Mouse (Mus musculus) ES-E14 (cell line): ENCODE results near the gene F2. TPM values are rescaled to one million over a fixed set of nuclear protein-coding genes. Genes with fewer than 3 reads are reported as not detected.

Experiments used
- DNase-seq: peaks from one replicate; pipeline ENCODE4 v3.0.0-alpha.2; 2013; ENCODE audit warnings: low read depth, low spot score
- H3K27ac ChIP-seq: 2 replicates; pipeline ENCODE4 v1.5.1; 2012; ENCODE audit warnings: low read depth, mild to moderate bottlenecking, low read length, moderate library complexity, mixed read lengths; ENCODE audit not compliant: poor library complexity, insufficient read depth, severe bottlenecking
- H3K36me3 ChIP-seq: 2 replicates; pipeline ENCODE4 v1.6.1; 2012; ENCODE audit warnings: mild to moderate bottlenecking, low read length, moderate library complexity, mixed read lengths; ENCODE audit not compliant: control insufficient read depth, poor library complexity, insufficient read depth, severe bottlenecking
- H3K4me1 ChIP-seq, 2 experiments: fragments of 150-350 bp in 1 of 2; sonication (generic) in 1 of 2; 2 replicates each; pipeline ENCODE4 v1.6.1; 2012; ENCODE audit warnings: low read length in 2 of 2, mild to moderate bottlenecking in 1 of 2, mixed read lengths in 1 of 2; ENCODE audit not compliant: control insufficient read depth in 2 of 2, insufficient read depth in 2 of 2, poor library complexity in 1 of 2
- H3K4me3 ChIP-seq, 2 experiments: fragments of 150-350 bp in 1 of 2; sonication (generic) in 1 of 2; 2 replicates each; pipeline ENCODE4 v1.5.1; 2012; ENCODE audit warnings: low read length in 2 of 2, low read depth in 1 of 2, mild to moderate bottlenecking in 1 of 2, mixed read lengths in 1 of 2; ENCODE audit not compliant: insufficient read depth in 1 of 2, poor library complexity in 1 of 2, severe bottlenecking in 1 of 2
- H3K9ac ChIP-seq: 2 replicates; pipeline ENCODE4 v1.6.1; 2012; ENCODE audit warnings: low read depth, mild to moderate bottlenecking, low read length, mixed read lengths; ENCODE audit not compliant: poor library complexity, insufficient read depth, severe bottlenecking
- H3K9me3 ChIP-seq: fragments of 150-350 bp; sonication (generic); 2 replicates; pipeline ENCODE4 v1.6.1; 2012; ENCODE audit warnings: low read depth, mild to moderate bottlenecking, low read length; ENCODE audit not compliant: control insufficient read depth, insufficient read depth
- CHD2 ChIP-seq: IDR thresholded peaks from 2 replicates; pipeline ENCODE4 v1.6.1; 2014; ENCODE audit warnings: mild to moderate bottlenecking, low read depth, low read length, inconsistent platforms
- HCFC1 ChIP-seq: IDR thresholded peaks from 2 replicates; pipeline ENCODE4 v1.6.1; 2012; ENCODE audit warnings: low read length, inconsistent platforms, borderline replicate concordance; ENCODE audit not compliant: insufficient read depth
- MAFK ChIP-seq: IDR thresholded peaks from 2 replicates; pipeline ENCODE4 v1.6.1; 2014; ENCODE audit warnings: mild to moderate bottlenecking, low read depth, low read length, inconsistent platforms; ENCODE audit not compliant: insufficient read depth
- ZC3H11A ChIP-seq: IDR thresholded peaks from 2 replicates; pipeline ENCODE4 v1.6.1; 2012; ENCODE audit warnings: low read depth, mild to moderate bottlenecking, inconsistent platforms, low read length, borderline replicate concordance
- ZNF384 ChIP-seq: IDR thresholded peaks from 2 replicates; pipeline ENCODE4 v1.6.1; 2012; ENCODE audit warnings: low read depth, low read length, inconsistent platforms
- in situ Hi-C, 2 experiments: fragments of 600-800 bp; cut with MboI; formaldehyde crosslinking; loops; one replicate each; pipeline ENCODE4 v1.15.1; 2025; ENCODE audit warnings: low sequenced_read_pairs in 2 of 2, inconsistent platforms in 1 of 2; ENCODE audit not compliant: unreplicated experiment in 2 of 2
- total RNA-seq: library from RNA; depleted of rRNA; stranded (reverse); fragments of 300-350 nt; gene quantifications from 2 replicates; pipeline ENCODE4 v1.2.3, GENCODE M21; 2012

F2 gene
- total RNA-seq, 1 experiment: 1.4 TPM

- peaks cover 21% of the 10 kb centered on the region for H3K36me3 ChIP-seq
- no peaks in the 10 kb centered on the region for H3K9me3 ChIP-seq
- TF ChIP-seq ZNF384 (no peak), HCFC1 (no peak), ZC3H11A (no peak), MAFK (no peak), CHD2 (no peak)
- peaks cover 0 to 6% of the 10 kb centered on the region in 2 experiments; a peak in 1 of 4 replicates for H3K4me1 ChIP-seq
- no peak for DNase-seq
- H3K27ac ChIP-seq: no peak overlapping the region
- H3K9ac ChIP-seq: no peak overlapping the region
- no peak overlapping the region for H3K4me3 ChIP-seq
- in situ Hi-C loops: no loop called here
Measured at GRCm38 (mm10) chr2:91666386-91666910, 30.2 kb upstream of the F2 start.

- Histone ChIP-seq H3K27ac (no peak overlapping the region), H3K9me3 (no peaks in the 10 kb centered on the region), H3K4me3 (no peak overlapping the region), H3K9ac (no peak overlapping the region), H3K4me1 (peaks cover 0 to 6% of the 10 kb centered on the region in 2 experiments; a peak in 1 of 4 replicates), H3K36me3 (peaks cover 13% of the 10 kb centered on the region)
- TF ChIP-seq CHD2 (no peak), MAFK (no peak), HCFC1 (no peak), ZNF384 (no peak), ZC3H11A (no peak)
- DNase-seq: no peak
- in situ Hi-C loops: no loop called here
Measured at GRCm38 (mm10) chr2:91664780-91665179, 28.6 kb upstream of the F2 start.

GRCm38 (mm10) chr2:91660981-91661380, 24.8 kb upstream of the F2 start:
- H3K36me3 ChIP-seq: peaks cover 2% of the 10 kb centered on the region; the same call in 1 of the 2 replicates
- in situ Hi-C loops: no loop called here
- H3K4me3 ChIP-seq: no peak overlapping the region
- H3K27ac ChIP-seq: no peak overlapping the region
- DNase-seq: no peak
- H3K9ac ChIP-seq: no peak overlapping the region
- no peak for TF ChIP-seq MAFK
- TF ChIP-seq CHD2: no peak
- no peak for TF ChIP-seq ZC3H11A
- TF ChIP-seq ZNF384: no peak
- TF ChIP-seq HCFC1: no peak
- peaks cover 2 to 6% of the 10 kb centered on the region in 2 experiments; a peak in 1 of 4 replicates for H3K4me1 ChIP-seq
- no peaks in the 10 kb centered on the region for H3K9me3 ChIP-seq

- no peak for TF ChIP-seq ZNF384
- no peak for TF ChIP-seq ZC3H11A
- TF ChIP-seq MAFK: no peak
- no peak for TF ChIP-seq HCFC1
- TF ChIP-seq CHD2: no peak
- Histone ChIP-seq H3K4me3 (no peak overlapping the region), H3K27ac (no peak overlapping the region), H3K9me3 (no peaks in the 10 kb centered on the region), H3K9ac (no peak overlapping the region), H3K36me3 (peaks cover 6% of the 10 kb centered on the region), H3K4me1 (peaks cover 2 to 6% of the 10 kb centered on the region in 2 experiments; a peak in 1 of 4 replicates)
- DNase-seq: no peak
- in situ Hi-C loops: no loop called here
Measured at GRCm38 (mm10) chr2:91659657-91660056, 23.4 kb upstream of the F2 start.

- DNase-seq: peak; percentile 60
- in situ Hi-C loops: no loop called here
- H3K4me3 ChIP-seq: no peak overlapping the region
- H3K36me3 ChIP-seq: peaks cover 12% of the 10 kb centered on the region
- H3K9ac ChIP-seq: no peak overlapping the region
- H3K4me1 ChIP-seq: peaks cover 2 to 6% of the 10 kb centered on the region in 2 experiments; a peak in 1 of 4 replicates
- TF ChIP-seq CHD2: no peak
- no peak for TF ChIP-seq MAFK
- no peak for TF ChIP-seq ZNF384
- no peak for TF ChIP-seq HCFC1
- TF ChIP-seq ZC3H11A: no peak
- H3K27ac ChIP-seq: no peak overlapping the region
- no peaks in the 10 kb centered on the region for H3K9me3 ChIP-seq
Measured at GRCm38 (mm10) chr2:91656774-91657173, 20.6 kb upstream of the F2 start.
